Mouse (Mus musculus) CH12.LX (cell line): Measurements from ENCODE around the gene Kif22.

Experiments
- CTCF ChIP-seq, 2 experiments: IDR thresholded peaks in 1 of 2; conservative IDR thresholded peaks in 1 of 2; 2 replicates each; pipeline ENCODE4 v1.5.1; 2011 to 2012; ENCODE audit warnings: low read depth in 2 of 2, low read length in 2 of 2, improper control_type of control experiment in 1 of 2, inconsistent platforms in 1 of 2, mild to moderate bottlenecking in 1 of 2, moderate library complexity in 1 of 2
- HCFC1 ChIP-seq: IDR thresholded peaks from 2 replicates; pipeline ENCODE4 v1.6.1; 2012; ENCODE audit warnings: low read depth, mild to moderate bottlenecking, inconsistent platforms, low read length, improper control_type of control experiment
- MXI1 ChIP-seq: IDR thresholded peaks from 2 replicates; pipeline ENCODE4 v1.6.1; 2011; ENCODE audit warnings: mild to moderate bottlenecking, low read depth, low read length, improper control_type of control experiment
- USF1 ChIP-seq: IDR thresholded peaks from 2 replicates; pipeline ENCODE4 v1.6.1; 2014; ENCODE audit warnings: low read depth, mild to moderate bottlenecking, inconsistent platforms, low read length, improper control_type of control experiment

DNA sequence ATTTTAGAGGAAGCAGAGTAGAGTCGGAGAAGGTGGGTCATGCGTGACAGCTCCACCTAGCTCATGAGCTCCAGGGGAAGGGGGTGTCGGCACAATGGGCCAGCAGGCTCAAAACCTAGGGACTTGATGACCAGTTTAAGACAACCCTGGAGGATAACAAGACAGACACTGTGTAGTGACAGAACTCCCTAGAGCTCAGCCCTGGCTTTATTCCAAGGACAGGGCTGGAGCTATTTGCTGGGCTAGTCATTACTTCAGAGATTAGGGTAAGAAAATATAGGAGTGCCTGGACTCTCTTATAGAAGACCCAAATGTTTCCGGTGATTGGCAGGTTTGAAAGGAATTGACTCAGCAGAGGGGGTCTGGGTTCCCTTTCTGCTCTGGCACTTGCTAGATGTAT is 30.9 kb upstream of the Kif22 start:
- TF ChIP-seq MXI1 (no peak), CTCF (conservative IDR thresholded peaks at IDR 0.05 in 1 of 2, IDR thresholded peaks at IDR 0.05 in 1 of 2; ENCODE audit: low read depth in 2 of 2, low read length in 2 of 2) (no peak), USF1 (no peak), HCFC1 (no peak)
